Mouse (Mus musculus): Measurements from ENCODE around the gene Ubl5.

- TF ChIP-seq EP300 (IDR thresholded peaks at IDR 0.05; ENCODE audit: low read depth) (no peak), CTCF (IDR thresholded peaks at IDR 0.05; ENCODE audit: low read depth) (no peak)
These were observed 9.6 kb downstream of the Ubl5 start for GRCm38 (mm10) chr9:20652260-20652658.

Measured in heart, postnatal 0 days (tissue).